Mouse (Mus musculus): ENCODE measurements around the gene Zfp423.

DNA sequence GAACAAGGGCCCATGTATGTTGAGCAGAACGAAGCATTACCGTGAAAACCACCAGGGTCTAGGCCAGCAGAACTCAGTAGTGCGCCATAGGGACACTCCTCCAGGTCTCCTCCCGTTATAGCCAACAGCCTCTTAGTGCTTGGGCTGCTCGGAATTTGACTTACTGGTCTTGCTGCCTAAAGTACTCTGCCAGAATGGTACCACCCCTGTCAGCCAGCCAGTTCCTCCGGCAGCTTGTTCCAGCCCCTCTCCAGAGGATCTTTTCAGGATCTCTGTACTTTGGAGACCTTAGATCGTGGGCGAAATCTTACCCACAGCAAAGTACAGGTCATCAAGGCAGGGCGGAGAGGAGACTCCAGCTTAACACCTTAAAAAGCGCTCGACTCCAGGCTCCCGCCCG lies 25.2 kb downstream of the Zfp423 start:
- no peak for TF ChIP-seq POLR2A (IDR thresholded peaks at IDR 0.05; ENCODE audit: borderline replicate concordance, insufficient read depth, low read length)
- no peak for TF ChIP-seq CTCF (IDR thresholded peaks at IDR 0.05; ENCODE audit: borderline replicate concordance, insufficient read depth, low read depth, low read length)

Measured in cerebellum, adult 2 months (tissue).